Mouse (Mus musculus) neural tube, embryonic 13.5 days (tissue): ENCODE measurements around the gene Gpr107. TPM values are rescaled to one million over a fixed set of nuclear protein-coding genes. Genes with fewer than 3 reads are reported as not detected.

Experiments
- ATAC-seq: fragments of 200-750 bp; cut with Nextera tagmentation; 2 replicates; pipeline ENCODE4 v1.8.0; 2017; ENCODE audit warnings: low read depth, mild to moderate bottlenecking, moderate TSS enrichment, moderate library complexity
- H3K27ac ChIP-seq: fragments of 300-500 bp; sonication (generic); replicated peaks from 2 replicates; pipeline ENCODE4 v1.5.1; 2015; ENCODE audit warnings: moderate library complexity, mild to moderate bottlenecking, inconsistent platforms
- H3K27me3 ChIP-seq: fragments of 300-500 bp; sonication (generic); 2 replicates; pipeline ENCODE4 v1.6.1; 2015; ENCODE audit warnings: mild to moderate bottlenecking, inconsistent platforms
- H3K36me3 ChIP-seq: fragments of 300-500 bp; sonication (generic); 2 replicates; pipeline ENCODE4 v1.6.1; 2015; ENCODE audit warnings: mild to moderate bottlenecking, inconsistent platforms
- H3K4me1 ChIP-seq: fragments of 300-500 bp; sonication (generic); replicated peaks from 2 replicates; pipeline ENCODE4 v1.6.1; 2015; ENCODE audit warnings: inconsistent platforms
- H3K4me2 ChIP-seq: fragments of 300-500 bp; sonication (generic); 2 replicates; pipeline ENCODE4 v1.6.1; 2015; ENCODE audit warnings: inconsistent platforms, mild to moderate bottlenecking, moderate library complexity
- H3K4me3 ChIP-seq: fragments of 300-500 bp; sonication (generic); 2 replicates; pipeline ENCODE4 v1.5.1; 2015; ENCODE audit warnings: mild to moderate bottlenecking, inconsistent platforms
- H3K9ac ChIP-seq: fragments of 300-500 bp; sonication (generic); 2 replicates; pipeline ENCODE4 v1.6.1; 2015; ENCODE audit warnings: moderate library complexity, mild to moderate bottlenecking, inconsistent platforms
- H3K9me3 ChIP-seq: fragments of 300-500 bp; sonication (generic); 2 replicates; pipeline ENCODE4 v1.6.1; 2016; ENCODE audit warnings: inconsistent platforms
- WGBS: fragments of 180-500 bp; shearing (Covaris S2); methylation state at CpG from one replicate; pipeline ENCODE4 v1.1.7; 2015; 5-methylcytosine and 5-hydroxymethylcytosine counted together
- polyA plus RNA-seq: library from polyadenylated mRNA; unstranded; fragments of >200 nt; fragmentation: Nextera tagmentation; extraction: Ambion mirVana; gene quantifications from 2 replicates; pipeline ENCODE4 v1.2.1, GENCODE M21; 2015

Gene Gpr107
- polyA plus RNA-seq: 34.9 and 37.3 TPM in 2 replicates

- peak within 1 kb of the TSS; percentile 94 for H3K4me3 ChIP-seq
- under 1% methylated on average over 53 of the region's 53 CpGs for WGBS
- peak within 1 kb of the TSS; percentile 84 for H3K4me2 ChIP-seq
- ATAC-seq: peak; percentile 94
- H3K27ac ChIP-seq: peak within 1 kb of the TSS; percentile 86
- H3K27me3 ChIP-seq: no peaks in the 10 kb centered on the region
- peaks cover 31% of the 10 kb centered on the region for H3K36me3 ChIP-seq
- peaks cover 28% of the 10 kb centered on the region for H3K4me1 ChIP-seq
- H3K9ac ChIP-seq: peak within 1 kb of the TSS; percentile 87
- H3K9me3 ChIP-seq: no peaks in the 10 kb centered on the region
Observed at GRCm38 (mm10) chr2:31151892-31152812, at the start of gene Gpr107. Gene Gpr107, plus strand, starts transcription at chr2:31152316.

DNA sequence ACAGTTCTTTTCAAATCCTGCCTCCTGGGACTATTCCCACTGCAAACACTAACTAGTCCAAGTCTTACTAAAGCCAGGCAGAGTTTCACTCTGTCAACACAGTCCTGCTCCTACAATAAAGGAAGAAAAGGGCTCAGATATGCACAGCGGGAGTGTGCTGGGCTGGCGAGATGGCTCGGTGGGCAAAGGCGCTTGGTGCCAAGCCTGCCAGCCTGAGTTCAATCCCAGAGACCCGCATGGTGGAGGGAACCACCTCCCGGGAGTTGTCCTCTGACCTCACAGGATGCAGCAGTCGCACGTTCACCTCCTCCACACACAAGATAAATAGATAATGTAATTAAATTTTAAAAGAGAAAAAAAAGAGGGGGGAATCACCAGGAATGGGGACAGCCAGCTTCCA lies 48.8 kb upstream of the Gpr107 start:
- Histone ChIP-seq H3K36me3 (peaks cover 6% of the 10 kb centered on the region), H3K27me3 (no peaks in the 10 kb centered on the region), H3K9me3 (no peaks in the 10 kb centered on the region), H3K4me3 (no peak overlapping the region), H3K4me2 (no peak overlapping the region), H3K4me1 (peaks cover 21% of the 10 kb centered on the region), H3K27ac (no peak overlapping the region), H3K9ac (no peak overlapping the region)
- WGBS: 74% methylated on average over 8 of the region's 8 CpGs
- ATAC-seq: no peak

DNA sequence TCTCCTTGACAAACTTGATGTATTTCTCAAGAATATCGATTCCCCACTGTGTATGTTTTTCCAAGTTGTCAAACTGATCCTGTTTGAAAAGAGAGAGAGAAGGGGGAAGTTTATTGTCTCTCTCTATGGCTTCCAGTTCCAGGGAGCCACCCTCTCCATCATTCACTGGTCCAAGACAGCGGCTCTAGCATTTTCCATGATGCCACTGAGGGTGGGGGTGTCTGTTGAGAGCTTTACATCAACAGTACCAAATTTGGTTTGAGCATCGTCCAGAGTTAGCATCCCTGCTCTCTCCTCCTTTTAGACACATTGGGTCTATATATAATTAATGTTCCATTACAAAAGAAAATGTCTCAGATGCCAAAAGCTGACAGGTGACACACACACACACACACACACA lies 46.8 kb upstream of the Gpr107 start:
- no peak overlapping the region for H3K9ac ChIP-seq
- H3K27ac ChIP-seq: no peak overlapping the region
- peaks cover 22% of the 10 kb centered on the region for H3K4me1 ChIP-seq
- H3K9me3 ChIP-seq: no peaks in the 10 kb centered on the region
- no peak overlapping the region for H3K4me3 ChIP-seq
- H3K27me3 ChIP-seq: no peaks in the 10 kb centered on the region
- H3K4me2 ChIP-seq: no peak overlapping the region
- peaks cover 1% of the 10 kb centered on the region for H3K36me3 ChIP-seq
- WGBS: 84% methylated on average over 3 of the region's 3 CpGs
- no peak for ATAC-seq

- Histone ChIP-seq H3K27me3 (no peaks in the 10 kb centered on the region), H3K36me3 (no peaks in the 10 kb centered on the region), H3K4me2 (no peak overlapping the region), H3K9ac (no peak overlapping the region), H3K4me1 (peaks cover 22% of the 10 kb centered on the region), H3K4me3 (no peak overlapping the region), H3K9me3 (no peaks in the 10 kb centered on the region), H3K27ac (peak overlapping the region; percentile 82)
- WGBS: 97% methylated on average over 3 of the region's 3 CpGs
- ATAC-seq: no peak
Observed at GRCm38 (mm10) chr2:31106004-31106403, 46.1 kb upstream of the Gpr107 start.

GRCm38 (mm10) chr2:31106621-31107320 lies 45.3 kb upstream of the Gpr107 start:
- ATAC-seq: peak; percentile 81
- Histone ChIP-seq H3K4me1 (peaks cover 22% of the 10 kb centered on the region), H3K9ac (no peak overlapping the region; the same call in 1 of the 2 replicates), H3K27me3 (no peaks in the 10 kb centered on the region), H3K4me2 (peak overlapping the region; percentile 25; the same call in 1 of the 2 replicates), H3K4me3 (no peak overlapping the region), H3K9me3 (no peaks in the 10 kb centered on the region), H3K27ac (peak overlapping the region; percentile 82), H3K36me3 (no peaks in the 10 kb centered on the region)
- 47% methylated on average over 11 of the region's 11 CpGs for WGBS

- Histone ChIP-seq H3K27me3 (no peaks in the 10 kb centered on the region), H3K9me3 (no peaks in the 10 kb centered on the region), H3K36me3 (no peaks in the 10 kb centered on the region), H3K9ac (no peak overlapping the region), H3K4me2 (no peak overlapping the region), H3K4me3 (no peak overlapping the region), H3K4me1 (peaks cover 22% of the 10 kb centered on the region), H3K27ac (peak overlapping the region; percentile 82; the same call in 1 of the 2 replicates)
- no peak for ATAC-seq
- 80% methylated on average over 6 of the region's 6 CpGs for WGBS
Observed at GRCm38 (mm10) chr2:31108186-31108585, 43.9 kb upstream of the Gpr107 start.

DNA sequence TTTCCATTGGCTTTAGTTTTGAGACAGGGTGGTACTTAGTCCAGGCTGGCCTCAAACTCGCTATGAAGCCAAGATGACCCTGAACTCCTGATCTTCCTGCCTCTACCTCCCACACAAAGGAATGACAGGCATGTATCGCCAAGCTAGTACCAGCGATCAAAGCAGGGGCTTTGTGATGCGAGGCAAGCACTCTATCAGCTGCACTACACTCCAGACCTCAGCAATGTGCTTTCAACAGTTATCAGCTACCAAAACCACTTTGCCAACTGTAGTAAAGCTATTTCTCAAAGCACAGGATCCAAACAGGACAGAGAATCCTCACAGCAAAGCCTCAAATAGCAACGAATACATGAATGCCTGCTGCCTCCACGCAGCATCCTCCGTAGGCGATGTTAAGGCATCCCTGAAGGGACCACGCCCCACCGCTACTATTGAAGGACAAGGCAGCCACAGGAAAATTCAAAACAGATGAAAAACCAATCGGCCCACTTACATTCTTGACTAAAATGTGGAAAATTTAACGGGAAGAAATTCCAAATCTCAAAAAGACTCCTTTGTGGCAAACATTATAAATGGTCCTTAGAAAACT lies 42.1 kb upstream of the Gpr107 start:
- Histone ChIP-seq H3K4me3 (no peak overlapping the region), H3K4me1 (peaks cover 23% of the 10 kb centered on the region), H3K9me3 (no peaks in the 10 kb centered on the region), H3K36me3 (no peaks in the 10 kb centered on the region), H3K4me2 (no peak overlapping the region), H3K27ac (no peak overlapping the region), H3K9ac (no peak overlapping the region), H3K27me3 (no peaks in the 10 kb centered on the region)
- ATAC-seq: no peak
- 79% methylated on average over 12 of the region's 12 CpGs for WGBS

GRCm38 (mm10) chr2:31111685-31112084 lies 40.4 kb upstream of the Gpr107 start:
- WGBS: 87% methylated on average over 6 of the region's 6 CpGs
- H3K4me2 ChIP-seq: no peak overlapping the region
- no peak for ATAC-seq

GRCm38 (mm10) chr2:31114205-31114604 lies 37.9 kb upstream of the Gpr107 start:
- no peaks in the 10 kb centered on the region for H3K27me3 ChIP-seq
- ATAC-seq: no peak
- no peaks in the 10 kb centered on the region for H3K36me3 ChIP-seq
- no peak overlapping the region for H3K27ac ChIP-seq
- no peak overlapping the region for H3K4me2 ChIP-seq
- H3K9ac ChIP-seq: no peak overlapping the region
- WGBS: 94% methylated on average over 2 of the region's 2 CpGs
- H3K4me3 ChIP-seq: no peak overlapping the region
- no peaks in the 10 kb centered on the region for H3K9me3 ChIP-seq
- peaks cover 21% of the 10 kb centered on the region; the same call in 1 of the 2 replicates for H3K4me1 ChIP-seq

More at GRCm38 (mm10) chr2:31111685-31112084, 40.4 kb upstream of the Gpr107 start:
- H3K4me3 ChIP-seq: no peak overlapping the region
- H3K27me3 ChIP-seq: no peaks in the 10 kb centered on the region
- no peaks in the 10 kb centered on the region for H3K36me3 ChIP-seq
- H3K4me1 ChIP-seq: peaks cover 34% of the 10 kb centered on the region
- H3K9me3 ChIP-seq: no peaks in the 10 kb centered on the region
- no peak overlapping the region for H3K9ac ChIP-seq
- no peak overlapping the region for H3K27ac ChIP-seq

DNA sequence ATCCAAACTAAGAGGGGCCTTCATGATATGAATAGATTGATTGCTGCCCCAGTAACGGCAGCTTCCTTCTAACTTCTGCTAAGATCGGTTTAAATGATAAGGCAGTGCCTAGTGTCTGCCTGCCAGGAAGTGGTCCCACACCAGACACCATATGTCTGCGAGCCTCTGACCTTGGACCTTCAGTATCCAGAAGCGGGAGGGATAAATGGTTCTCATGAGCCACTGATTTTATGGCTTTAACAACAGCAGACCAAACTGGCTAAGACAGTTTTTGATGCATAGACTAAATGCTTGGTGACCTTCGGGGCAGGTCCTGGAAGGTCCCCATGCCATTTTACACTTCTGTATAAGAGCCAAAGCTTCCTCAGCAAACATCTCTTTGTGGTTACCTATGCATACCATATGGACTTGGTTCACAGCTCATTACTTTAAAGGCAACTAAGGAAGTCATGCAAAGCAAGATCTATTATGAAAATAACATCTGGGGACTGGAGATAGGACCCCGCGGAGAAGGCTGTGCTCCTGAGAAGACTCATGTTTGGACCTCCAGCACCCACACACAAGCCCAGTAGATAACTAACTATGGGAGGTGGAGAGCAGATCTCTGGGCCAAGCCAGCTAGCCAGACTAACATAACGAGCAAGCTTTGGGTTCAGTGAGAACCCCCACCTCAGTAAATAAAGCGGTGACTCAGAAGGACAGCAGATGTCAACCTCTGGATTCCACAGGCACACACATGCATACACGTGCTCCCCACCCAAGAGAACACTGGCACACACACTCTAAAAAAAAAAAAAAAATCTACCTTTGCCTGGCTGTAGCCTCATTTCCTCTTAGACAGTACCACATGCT lies 36.8 kb upstream of the Gpr107 start:
- Histone ChIP-seq H3K9ac (no peak overlapping the region), H3K4me2 (no peak overlapping the region), H3K27ac (0 out of 2 replicates have a peak overlapping the region, but pooled peaks have one; percentile 23), H3K36me3 (no peaks in the 10 kb centered on the region), H3K4me3 (no peak overlapping the region), H3K27me3 (no peaks in the 10 kb centered on the region), H3K9me3 (no peaks in the 10 kb centered on the region), H3K4me1 (peaks cover 31% of the 10 kb centered on the region; the same call in 1 of the 2 replicates)
- no peak for ATAC-seq
- 66% methylated on average over 10 of the region's 10 CpGs for WGBS
